Mouse (Mus musculus) embryonic facial prominence, embryonic 11.5 days (tissue): ENCODE data around the gene Eef1a2. TPM values are rescaled to one million over a fixed set of nuclear protein-coding genes. Genes with fewer than 3 reads are reported as not detected.

Experiments
- ATAC-seq: fragments of 200-750 bp; cut with Nextera tagmentation; replicated peaks from 2 replicates; pipeline ENCODE4 v1.8.0; 2017; ENCODE audit warnings: low read depth; ENCODE audit not compliant: insufficient number of reproducible peaks, low FRiP score, low TSS enrichment
- DNase-seq: peaks from one replicate; pipeline ENCODE4 v3.0.0-alpha.2; 2015; ENCODE audit warnings: low spot score
- H3K27ac ChIP-seq: fragments of 300-500 bp; sonication (generic); replicated peaks from 2 replicates; pipeline ENCODE4 v1.5.1; 2014; ENCODE audit warnings: mild to moderate bottlenecking, low read depth, low read length, control low read depth
- H3K27me3 ChIP-seq: fragments of 300-500 bp; sonication (generic); 2 replicates; pipeline ENCODE4 v1.6.1; 2014; ENCODE audit warnings: mild to moderate bottlenecking, low read length, moderate library complexity, mixed read lengths; ENCODE audit not compliant: control insufficient read depth, insufficient read depth
- H3K36me3 ChIP-seq: fragments of 300-500 bp; sonication (generic); replicated peaks from 2 replicates; pipeline ENCODE4 v1.6.1; 2014; ENCODE audit warnings: low read depth, mild to moderate bottlenecking, low read length, moderate library complexity, mixed read lengths; ENCODE audit not compliant: control insufficient read depth, insufficient read depth
- H3K4me1 ChIP-seq: fragments of 300-500 bp; sonication (generic); 2 replicates; pipeline ENCODE4 v1.6.1; 2014; ENCODE audit warnings: low read length, mixed read lengths; ENCODE audit not compliant: control insufficient read depth, insufficient read depth
- H3K4me2 ChIP-seq: fragments of 300-500 bp; sonication (generic); 2 replicates; pipeline ENCODE4 v1.6.1; 2014; ENCODE audit warnings: low read depth, mild to moderate bottlenecking, control low read depth, low read length, moderate library complexity
- H3K4me3 ChIP-seq: fragments of 300-500 bp; sonication (generic); 2 replicates; pipeline ENCODE4 v1.5.1; 2014; ENCODE audit warnings: low read depth, low read length, control low read depth
- H3K9ac ChIP-seq: fragments of 300-500 bp; sonication (generic); replicated peaks from 2 replicates; pipeline ENCODE4 v1.6.1; 2014; ENCODE audit warnings: mild to moderate bottlenecking, control low read depth, low read length
- H3K9me3 ChIP-seq: fragments of 300-500 bp; sonication (generic); replicated peaks from 2 replicates; pipeline ENCODE4 v1.6.1; 2016; ENCODE audit warnings: mild to moderate bottlenecking, low read length, inconsistent platforms, mixed read lengths; ENCODE audit not compliant: control insufficient read depth
- WGBS: fragments of 180-500 bp; shearing (Covaris S2); extraction: QIAGEN DNeasy Blood & Tissue Kit; methylation state at CpG from one replicate; pipeline ENCODE4 v1.1.7; 2014; 5-methylcytosine and 5-hydroxymethylcytosine counted together
- polyA plus RNA-seq: library from polyadenylated mRNA; unstranded; fragments of >200 nt; fragmentation: Nextera tagmentation; extraction: Ambion mirVana; gene quantifications from 2 replicates; pipeline ENCODE4 v1.2.1, GENCODE M21; 2014

Eef1a2 gene
- polyA plus RNA-seq, 1 experiment from 2014 or later = 0.25 TPM

- Histone ChIP-seq H3K4me2 (no peak overlapping the region), H3K4me1 (no peaks in the 10 kb centered on the region), H3K27me3 (peaks cover 25% of the 10 kb centered on the region), H3K36me3 (no peaks in the 10 kb centered on the region), H3K4me3 (no peak overlapping the region), H3K27ac (no peak overlapping the region), H3K9me3 (no peaks in the 10 kb centered on the region), H3K9ac (no peak overlapping the region)
- ATAC-seq = no peak
- DNase-seq = peak; percentile 85
- 3% methylated on average over 6 of the region's 6 CpGs for WGBS
These were observed 19.9 kb downstream of the Eef1a2 start for GRCm38 (mm10) chr2:181136934-181137333.

GRCm38 (mm10) chr2:181135446-181135818, 21.4 kb downstream of the Eef1a2 start:
- no peaks in the 10 kb centered on the region for H3K36me3 ChIP-seq
- peaks cover 25% of the 10 kb centered on the region for H3K27me3 ChIP-seq
- H3K4me1 ChIP-seq = no peaks in the 10 kb centered on the region
- DNase-seq (no peak), ATAC-seq (no peak)
- H3K9ac ChIP-seq = no peak overlapping the region
- no peak overlapping the region; the same call in 1 of the 2 replicates for H3K4me3 ChIP-seq
- no peaks in the 10 kb centered on the region for H3K9me3 ChIP-seq
- no peak overlapping the region for H3K27ac ChIP-seq
- 7% methylated on average over 4 of the region's 4 CpGs for WGBS
- H3K4me2 ChIP-seq = peak overlapping the region; percentile 94; the same call in 1 of the 2 replicates

- Histone ChIP-seq H3K4me2 (peak within 1 kb of the TSS; percentile 94), H3K4me3 (peak within 1 kb of the TSS; percentile 54), H3K9ac (peak within 1 kb of the TSS; percentile 43), H3K27ac (no peak within 1 kb of the TSS), H3K27me3 (peaks cover 25% of the 10 kb centered on the region), H3K9me3 (no peaks in the 10 kb centered on the region), H3K4me1 (no peaks in the 10 kb centered on the region), H3K36me3 (no peaks in the 10 kb centered on the region)
- under 1% methylated on average over 95 of the region's 104 CpGs for WGBS
- DNase-seq (peak; percentile 31), ATAC-seq (0 out of 2 replicates have a peak, but pooled peaks have one; percentile 32)
These were observed 22.0 kb downstream of the Eef1a2 start, which contains the start of gene Kcnq2 for GRCm38 (mm10) chr2:181134591-181135445. Kcnq2 (minus strand) TSS chr2:181135300.

GRCm38 (mm10) chr2:181133837-181134590, 22.8 kb downstream of the Eef1a2 start:
- DNase-seq = no peak
- Histone ChIP-seq H3K9me3 (no peaks in the 10 kb centered on the region), H3K4me1 (no peaks in the 10 kb centered on the region)

GRCm38 (mm10) chr2:181130245-181130644, 26.6 kb downstream of the Eef1a2 start:
- Histone ChIP-seq H3K4me2 (no peak overlapping the region), H3K9ac (no peak overlapping the region), H3K9me3 (no peaks in the 10 kb centered on the region), H3K36me3 (no peaks in the 10 kb centered on the region), H3K4me3 (no peak overlapping the region), H3K27me3 (peaks cover 17% of the 10 kb centered on the region), H3K27ac (no peak overlapping the region), H3K4me1 (no peaks in the 10 kb centered on the region)
- ATAC-seq (no peak), DNase-seq (no peak)
- 71% methylated on average over 4 of the region's 4 CpGs for WGBS

More at GRCm38 (mm10) chr2:181133837-181134590, 22.8 kb downstream of the Eef1a2 start:
- Histone ChIP-seq H3K36me3 (no peaks in the 10 kb centered on the region), H3K27ac (no peak overlapping the region), H3K4me2 (peak overlapping the region; percentile 94), H3K9ac (peak overlapping the region; percentile 43), H3K27me3 (peaks cover 25% of the 10 kb centered on the region), H3K4me3 (peak overlapping the region; percentile 54)
- WGBS = 9% methylated on average over 22 of the region's 22 CpGs
- peak; percentile 57; the same call in 1 of the 2 replicates for ATAC-seq

GRCm38 (mm10) chr2:181128963-181129362, 27.9 kb downstream of the Eef1a2 start:
- H3K9ac ChIP-seq = no peak overlapping the region
- H3K4me1 ChIP-seq = no peaks in the 10 kb centered on the region
- no peak for DNase-seq
- H3K9me3 ChIP-seq = no peaks in the 10 kb centered on the region
- WGBS = 79% methylated on average over 4 of the region's 4 CpGs
- no peak for ATAC-seq
- H3K4me3 ChIP-seq = no peak overlapping the region
- H3K27me3 ChIP-seq = peaks cover 4% of the 10 kb centered on the region; the same call in 1 of the 2 replicates
- H3K36me3 ChIP-seq = no peaks in the 10 kb centered on the region
- H3K4me2 ChIP-seq = no peak overlapping the region
- no peak overlapping the region for H3K27ac ChIP-seq

GRCm38 (mm10) chr2:181127786-181128185, 29.0 kb downstream of the Eef1a2 start:
- ATAC-seq (no peak), DNase-seq (no peak)
- H3K27ac ChIP-seq = no peak overlapping the region
- no peaks in the 10 kb centered on the region for H3K27me3 ChIP-seq
- WGBS = 50% methylated on average over 3 of the region's 3 CpGs
- H3K4me2 ChIP-seq = no peak overlapping the region
- H3K4me1 ChIP-seq = no peaks in the 10 kb centered on the region
- no peaks in the 10 kb centered on the region for H3K36me3 ChIP-seq
- no peak overlapping the region for H3K4me3 ChIP-seq
- no peak overlapping the region for H3K9ac ChIP-seq
- H3K9me3 ChIP-seq = no peaks in the 10 kb centered on the region
